Mouse (Mus musculus) myocyte (in vitro differentiated cells): ENCODE measurements around the gene Gm28038. TPM values are rescaled to one million over a fixed set of nuclear protein-coding genes. Genes with fewer than 3 reads are reported as not detected.

Experiments
- H3K27me3 ChIP-seq: one replicate; pipeline ENCODE4 v1.6.1; 2011; ENCODE audit not compliant: control insufficient read depth, insufficient read depth, insufficient read length
- H3K36me3 ChIP-seq: one replicate; pipeline ENCODE4 v1.6.1; 2011; ENCODE audit not compliant: control insufficient read depth, insufficient read depth
- H3K4me2 ChIP-seq: one replicate; pipeline ENCODE4 v1.6.1; 2011; ENCODE audit warnings: low read depth, control low read depth
- H3K4me3 ChIP-seq: one replicate; pipeline ENCODE4 v1.5.1; 2011; ENCODE audit warnings: mild to moderate bottlenecking, control low read depth, moderate library complexity
- H3K79me2 ChIP-seq: one replicate; pipeline ENCODE4 v1.6.1; 2011; ENCODE audit not compliant: control insufficient read depth, insufficient read depth
- H3ac ChIP-seq: one replicate; pipeline ENCODE4 v1.6.1; 2011; ENCODE audit not compliant: control insufficient read depth, insufficient read length
- CEBPB ChIP-seq: IDR thresholded peaks from 2 replicates; pipeline ENCODE4 v1.6.1; 2011; ENCODE audit warnings: mild to moderate bottlenecking, moderate library complexity; ENCODE audit not compliant: poor library complexity, insufficient read depth, severe bottlenecking
- E2F4 ChIP-seq: IDR thresholded peaks from one replicate; pipeline ENCODE4 v1.6.1; 2011; ENCODE audit warnings: mild to moderate bottlenecking, control low read depth, moderate library complexity; ENCODE audit not compliant: insufficient read depth
- MAX ChIP-seq: IDR thresholded peaks from one replicate; pipeline ENCODE4 v1.6.1; 2011; ENCODE audit warnings: low read depth, mild to moderate bottlenecking, control low read depth
- MYOD1 ChIP-seq, 3 experiments: IDR thresholded peaks; one replicate each; pipeline ENCODE4 v1.6.1; 2011; ENCODE audit warnings: control low read depth in 2 of 3, low read depth in 2 of 3, mild to moderate bottlenecking in 2 of 3, moderate library complexity in 1 of 3; ENCODE audit not compliant: insufficient read length in 2 of 3, control insufficient read depth in 1 of 3
- MYOG ChIP-seq, 3 experiments: IDR thresholded peaks; one replicate each; pipeline ENCODE4 v1.6.1; 2011; ENCODE audit warnings: control low read depth in 2 of 3, low read depth in 2 of 3, mild to moderate bottlenecking in 2 of 3; ENCODE audit not compliant: insufficient read length in 2 of 3, control insufficient read depth in 1 of 3, insufficient read depth in 1 of 3
- POLR2A ChIP-seq: IDR thresholded peaks from one replicate; pipeline ENCODE4 v1.6.1; 2011; ENCODE audit warnings: low read depth, mild to moderate bottlenecking, control low read depth, moderate library complexity; ENCODE audit not compliant: insufficient read length
- POLR2AphosphoS2 ChIP-seq: IDR thresholded peaks from one replicate; pipeline ENCODE4 v1.6.1; 2011; ENCODE audit warnings: low read depth, control low read depth; ENCODE audit not compliant: insufficient read length
- REST ChIP-seq: IDR thresholded peaks from one replicate; pipeline ENCODE4 v1.6.1; 2011; ENCODE audit warnings: mild to moderate bottlenecking, control low read depth, moderate library complexity; ENCODE audit not compliant: insufficient read depth, insufficient read length
- SRF ChIP-seq: IDR thresholded peaks from one replicate; pipeline ENCODE4 v1.6.1; 2011; ENCODE audit warnings: low read depth; ENCODE audit not compliant: control insufficient read depth, insufficient read length
- TCF12 ChIP-seq: IDR thresholded peaks from one replicate; pipeline ENCODE4 v1.6.1; 2011; ENCODE audit warnings: mild to moderate bottlenecking, control low read depth; ENCODE audit not compliant: poor library complexity, insufficient read depth, severe bottlenecking
- TCF3 ChIP-seq: IDR thresholded peaks from one replicate; pipeline ENCODE4 v1.6.1; 2011; ENCODE audit warnings: low read depth, control low read depth; ENCODE audit not compliant: insufficient read length
- USF1 ChIP-seq: IDR thresholded peaks from one replicate; pipeline ENCODE4 v1.6.1; 2011; ENCODE audit warnings: low read depth, mild to moderate bottlenecking, control low read depth, moderate library complexity
- polyA plus RNA-seq: library from polyadenylated mRNA; unstranded; fragments of >200 nt; fragmentation: generic; extraction: Trizol; gene quantifications from one replicate; pipeline ENCODE4 v1.2.1, GENCODE M21; 2012; ENCODE audit warnings: missing spikeins

Gm28038 gene
- polyA plus RNA-seq, 1 experiment = not detected

- TF ChIP-seq MAX (no peak), POLR2A (no peak), TCF12 (no peak), TCF3 (no peak)
- peaks cover 30% of the 10 kb centered on the region for H3K79me2 ChIP-seq
- peaks cover 49% of the 10 kb centered on the region for H3K36me3 ChIP-seq
- H3K4me3 ChIP-seq = no peak overlapping the region
- no peak overlapping the region for H3ac ChIP-seq
- H3K27me3 ChIP-seq = no peaks in the 10 kb centered on the region
- no peak overlapping the region for H3K4me2 ChIP-seq
These were observed 17.0 kb upstream of the Gm28038 start for GRCm38 (mm10) chr2:30263811-30264210.

GRCm38 (mm10) chr2:30264671-30265519, 15.9 kb upstream of the Gm28038 start:
- Histone ChIP-seq H3K27me3 (no peaks in the 10 kb centered on the region), H3K4me2 (peak overlapping the region; percentile 72), H3K36me3 (peaks cover 48% of the 10 kb centered on the region), H3K79me2 (peaks cover 19% of the 10 kb centered on the region), H3ac (no peak overlapping the region), H3K4me3 (no peak overlapping the region)
- TF ChIP-seq E2F4 (no peak), MYOD1 (IDR thresholded peaks at IDR 0.05; ENCODE audit: control insufficient read depth in 1 of 3, insufficient read length in 2 of 3, low read depth in 2 of 3) (no peak), MAX (no peak), TCF12 (no peak), USF1 (no peak)

- TF ChIP-seq MYOD1 (IDR thresholded peaks at IDR 0.05; ENCODE audit: control insufficient read depth in 1 of 3, insufficient read length in 2 of 3, low read depth in 2 of 3) = peak in 2 of 3 experiments; percentile 56 to 65
- TF ChIP-seq POLR2A = peak; percentile 28
- TF ChIP-seq E2F4 = no peak
- no peak for TF ChIP-seq MAX
- TF ChIP-seq REST = no peak
- no peak for TF ChIP-seq TCF12
- TF ChIP-seq POLR2AphosphoS2 = peak; percentile 48
- TF ChIP-seq USF1 = no peak
- peak; percentile 91 for TF ChIP-seq CEBPB
- peak in 2 of 3 experiments; percentile 43 to 75 for TF ChIP-seq MYOG (IDR thresholded peaks at IDR 0.05; ENCODE audit: control insufficient read depth in 1 of 3, insufficient read depth in 1 of 3, insufficient read length in 2 of 3, low read depth in 2 of 3)
- TF ChIP-seq TCF3 = no peak
- Histone ChIP-seq H3K27me3 (no peaks in the 10 kb centered on the region), H3K4me3 (peak within 1 kb of the TSS; percentile 10), H3K4me2 (peak within 1 kb of the TSS; percentile 72), H3ac (no peak within 1 kb of the TSS), H3K36me3 (peaks cover 39% of the 10 kb centered on the region), H3K79me2 (peaks cover 10% of the 10 kb centered on the region)
These were observed 15.0 kb upstream of the Gm28038 start, which contains the start of gene Phyhd1 for GRCm38 (mm10) chr2:30265767-30266253. Gene Phyhd1, plus strand, starts transcription at chr2:30266203.

GRCm38 (mm10) chr2:30266392-30266941, 14.4 kb upstream of the Gm28038 start:
- peaks cover 3% of the 10 kb centered on the region for H3K79me2 ChIP-seq
- peak overlapping the region; percentile 72 for H3K4me2 ChIP-seq
- peak overlapping the region; percentile 10 for H3K4me3 ChIP-seq
- TF ChIP-seq REST = no peak
- TF ChIP-seq TCF12 = no peak
- TF ChIP-seq POLR2AphosphoS2 = peak; percentile 29
- TF ChIP-seq MYOD1 (IDR thresholded peaks at IDR 0.05; ENCODE audit: control insufficient read depth in 1 of 3, insufficient read length in 2 of 3, low read depth in 2 of 3) = no peak
- TF ChIP-seq SRF = no peak
- TF ChIP-seq E2F4 = no peak
- TF ChIP-seq POLR2A = peak; percentile 39
- no peak for TF ChIP-seq TCF3
- no peak overlapping the region for H3ac ChIP-seq
- H3K36me3 ChIP-seq = peaks cover 33% of the 10 kb centered on the region
- H3K27me3 ChIP-seq = no peaks in the 10 kb centered on the region

- H3ac ChIP-seq = no peak overlapping the region
- H3K27me3 ChIP-seq = no peaks in the 10 kb centered on the region
- TF ChIP-seq POLR2AphosphoS2 (peak; percentile 28), USF1 (no peak), POLR2A (peak; percentile 33)
- no peaks in the 10 kb centered on the region for H3K79me2 ChIP-seq
- peaks cover 26% of the 10 kb centered on the region for H3K36me3 ChIP-seq
- H3K4me3 ChIP-seq = peak overlapping the region; percentile 10
- H3K4me2 ChIP-seq = peak overlapping the region; percentile 72
These were observed 13.4 kb upstream of the Gm28038 start for GRCm38 (mm10) chr2:30267466-30267865.
